Mouse (Mus musculus) CD4-positive, CD25-positive, alpha-beta regulatory T cell, adult 4 months (primary cell): ENCODE measurements around the gene Adipor1. TPM values are rescaled to one million over a fixed set of nuclear protein-coding genes. Genes with fewer than 3 reads are reported as not detected.

Experiments
- ATAC-seq: one replicate; pipeline ENCODE4 v1.8.0; 2017
- polyA plus RNA-seq, 2 experiments: library from polyadenylated mRNA; unstranded; fragments of 100-300 nt; shearing (Covaris generic); gene quantifications; one replicate each; pipeline ENCODE4 v1.2.1; 2017

The Adipor1 gene
- 10 to 100 TPM; 26.7 to 30.7 TPM for polyA plus RNA-seq

- peak; percentile 98 for ATAC-seq
These were observed at the start of gene Adipor1 for GRCm38 (mm10) chr1:134415168-134415831. Gene Adipor1 (plus strand): TSS chr1:134415378.

GRCm38 (mm10) chr1:134365491-134365890, 49.7 kb upstream of the Adipor1 start:
- no peak for ATAC-seq

GRCm38 (mm10) chr1:134368777-134369337, 46.3 kb upstream of the Adipor1 start:
- ATAC-seq = no peak

- no peak for ATAC-seq
These were observed 41.1 kb upstream of the Adipor1 start for GRCm38 (mm10) chr1:134374124-134374523.

GRCm38 (mm10) chr1:134381051-134381450, 34.1 kb upstream of the Adipor1 start:
- ATAC-seq = no peak

GRCm38 (mm10) chr1:134381795-134382625, 33.2 kb upstream of the Adipor1 start:
- no peak for ATAC-seq

- ATAC-seq = no peak
These were observed 30.6 kb upstream of the Adipor1 start for GRCm38 (mm10) chr1:134384581-134384980.

GRCm38 (mm10) chr1:134385176-134385575, 30.0 kb upstream of the Adipor1 start:
- ATAC-seq = no peak

- no peak for ATAC-seq
These were observed 29.5 kb upstream of the Adipor1 start, which contains the start of gene 4933406M09Rik for GRCm38 (mm10) chr1:134385666-134386065. Gene 4933406M09Rik (plus strand): TSS chr1:134385940.

GRCm38 (mm10) chr1:134393827-134394226, 21.4 kb upstream of the Adipor1 start:
- ATAC-seq = no peak

- ATAC-seq = no peak
These were observed 17.0 kb upstream of the Adipor1 start for GRCm38 (mm10) chr1:134398210-134398609.

- no peak for ATAC-seq
These were observed 15.4 kb upstream of the Adipor1 start for GRCm38 (mm10) chr1:134399735-134400134.

GRCm38 (mm10) chr1:134405509-134406413, 9.4 kb upstream of the Adipor1 start, which contains the start of gene Cyb5r1:
Gene Cyb5r1 (plus strand): TSS chr1:134405559.
- ATAC-seq = peak; percentile 96

- ATAC-seq = peak; percentile 3
These were observed 8.8 kb upstream of the Adipor1 start for GRCm38 (mm10) chr1:134406414-134406771.

GRCm38 (mm10) chr1:134408080-134408479, 7.1 kb upstream of the Adipor1 start:
- ATAC-seq = no peak

- ATAC-seq = no peak
These were observed 3.2 kb upstream of the Adipor1 start for GRCm38 (mm10) chr1:134411706-134412629.

- ATAC-seq = no peak
These were observed 1.1 kb upstream of the Adipor1 start for GRCm38 (mm10) chr1:134414038-134414437.

- no peak for ATAC-seq
These were observed 544 bp upstream of the Adipor1 start for GRCm38 (mm10) chr1:134414501-134415167.

GRCm38 (mm10) chr1:134418414-134418975, 3.3 kb downstream of the Adipor1 start:
- no peak for ATAC-seq

- ATAC-seq = no peak
These were observed 4.0 kb downstream of the Adipor1 start for GRCm38 (mm10) chr1:134419176-134419575.
